Mouse (Mus musculus) adrenal gland, postnatal 10 days (tissue): ENCODE measurements at regions not wholly inside any gene's neighbourhood (a gene's known extent, or its start where the extent isn't known, plus 50 kb on each side); places are given as distances from the start of the nearest gene placed in this dataset.

Experiments used
- DNase-seq: peaks from one replicate; pipeline ENCODE4 v3.0.0; 2021; ENCODE audit warnings: mixed read lengths

DNA sequence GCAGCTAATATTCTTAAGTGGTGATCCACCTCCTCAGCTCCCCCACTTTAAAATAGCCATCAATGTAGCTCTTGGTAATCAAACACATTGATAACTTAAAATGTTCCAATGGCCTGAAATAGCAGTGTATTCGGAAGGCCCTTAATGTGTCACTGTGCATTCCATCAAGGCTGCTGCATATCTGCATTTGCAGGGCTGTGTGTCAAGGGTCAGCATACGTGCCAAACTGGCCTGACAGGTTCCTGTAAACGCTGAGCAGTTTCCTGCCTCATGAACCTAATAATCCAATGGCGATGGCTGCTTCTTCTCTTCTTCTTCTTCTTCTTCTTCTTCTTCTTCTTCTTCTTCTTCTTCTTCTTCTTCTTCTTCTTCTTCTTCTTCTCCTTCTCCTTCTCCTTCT is 211.7 kb upstream of the Nfe2l3 start:
- no peak for DNase-seq

DNA sequence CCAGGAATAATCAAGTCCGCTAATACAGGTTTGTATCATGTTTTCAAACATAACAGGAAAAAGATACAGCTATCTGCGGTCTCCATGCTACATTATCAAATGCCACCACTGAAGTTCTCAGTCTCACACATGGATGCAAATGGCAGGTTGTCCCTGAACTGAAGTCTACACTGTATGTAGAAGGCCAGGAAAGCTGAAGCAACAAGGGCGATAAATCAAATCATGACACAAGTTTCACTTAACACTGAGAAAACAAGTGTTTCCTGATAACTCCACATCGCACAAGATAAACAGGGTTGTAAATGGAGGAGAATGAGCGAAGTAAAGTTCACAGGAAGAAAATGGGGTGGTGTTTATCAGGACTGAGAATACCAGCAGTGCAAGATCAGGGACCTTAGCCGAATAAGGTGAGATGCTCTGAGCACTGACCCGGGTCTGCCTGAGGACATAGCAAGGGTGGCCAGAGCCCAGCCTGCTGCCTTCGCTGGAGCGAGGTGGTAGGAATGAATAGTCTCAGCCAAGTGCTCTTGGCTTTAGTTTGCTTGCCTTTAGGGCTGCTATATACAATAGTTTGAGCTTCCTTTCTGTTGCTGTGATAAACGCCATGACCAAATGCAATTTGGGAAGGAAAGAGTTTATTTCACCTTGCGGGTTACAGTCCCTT is 196.3 kb upstream of the Nfe2l3 start:
- no peak for DNase-seq

DNA sequence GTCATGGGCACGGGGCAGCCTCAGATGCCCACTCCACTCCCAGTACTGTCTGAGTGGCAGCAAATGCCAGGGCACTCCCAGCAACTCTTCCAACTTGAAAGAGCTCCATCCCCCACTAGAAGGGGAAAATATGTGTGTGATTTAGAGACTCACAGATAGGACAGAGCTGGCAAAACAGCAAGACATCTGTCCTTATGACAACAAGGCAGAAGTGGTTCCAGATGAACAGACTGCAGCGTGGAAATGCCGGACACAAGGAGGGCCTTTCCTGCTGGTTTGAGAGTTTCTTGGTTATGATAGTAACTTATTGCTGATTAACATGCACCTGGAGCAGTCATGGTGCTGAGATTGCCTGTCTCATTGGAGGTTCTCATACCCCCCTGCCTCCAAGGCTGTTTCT is 192.4 kb upstream of the Nfe2l3 start:
- DNase-seq: no peak

DNA sequence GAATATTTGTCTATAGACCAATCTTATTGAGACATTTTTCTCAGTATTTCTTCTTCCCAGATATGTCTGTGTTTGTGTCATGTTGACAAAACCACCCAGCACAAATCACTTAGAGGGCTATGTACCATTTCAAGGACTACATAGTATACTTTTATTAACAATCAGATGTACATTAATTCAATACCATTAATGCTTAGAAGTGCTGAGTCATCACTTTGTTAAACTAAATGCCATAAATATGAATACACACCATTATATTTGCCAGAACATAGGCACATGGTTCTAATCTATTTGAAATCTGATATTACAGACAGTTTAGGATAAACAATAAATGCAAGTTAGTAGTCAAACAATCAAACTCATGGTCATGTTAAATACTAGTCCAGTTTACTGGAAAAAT is 182.2 kb upstream of the Nfe2l3 start:
- no peak for DNase-seq

DNA sequence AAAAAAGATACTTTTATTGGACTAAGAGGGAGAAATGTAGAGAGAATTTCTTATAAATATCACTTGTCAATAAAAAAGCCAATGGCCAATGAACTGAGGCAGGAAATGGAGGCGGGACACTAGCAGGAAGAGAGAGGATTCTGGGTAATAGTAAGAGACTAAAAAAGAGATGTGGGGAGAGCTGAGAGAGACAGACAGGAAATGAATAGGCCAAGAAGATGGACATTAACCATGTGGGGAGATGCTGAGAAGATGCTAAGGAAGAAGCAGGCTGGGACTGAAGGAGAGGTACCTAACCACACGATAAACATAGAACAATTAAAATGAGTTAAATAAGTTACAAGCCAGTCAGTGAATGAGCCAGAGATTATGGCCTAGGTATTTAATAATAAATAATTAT is 181.0 kb upstream of the Nfe2l3 start:
- no peak for DNase-seq

DNA sequence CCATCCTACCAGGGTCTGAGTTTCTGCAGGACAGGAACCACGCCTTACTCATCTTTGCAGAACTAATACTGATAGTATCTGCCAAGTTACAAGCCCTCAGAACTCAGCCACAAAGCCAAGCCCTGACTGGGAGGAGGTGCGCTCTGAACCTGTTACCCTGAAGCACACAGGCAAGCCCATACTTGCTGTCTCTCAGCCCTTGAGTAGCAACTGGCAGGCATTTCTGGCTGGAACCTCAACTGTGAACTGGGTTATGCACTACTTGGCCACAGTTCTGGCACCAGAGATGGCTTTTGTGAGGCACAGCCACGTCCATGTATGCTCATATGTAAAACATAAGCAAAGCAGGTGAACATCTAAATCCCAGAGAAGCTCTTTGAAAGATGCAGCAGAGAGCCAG is 179.7 kb upstream of the Nfe2l3 start:
- DNase-seq: no peak

DNA sequence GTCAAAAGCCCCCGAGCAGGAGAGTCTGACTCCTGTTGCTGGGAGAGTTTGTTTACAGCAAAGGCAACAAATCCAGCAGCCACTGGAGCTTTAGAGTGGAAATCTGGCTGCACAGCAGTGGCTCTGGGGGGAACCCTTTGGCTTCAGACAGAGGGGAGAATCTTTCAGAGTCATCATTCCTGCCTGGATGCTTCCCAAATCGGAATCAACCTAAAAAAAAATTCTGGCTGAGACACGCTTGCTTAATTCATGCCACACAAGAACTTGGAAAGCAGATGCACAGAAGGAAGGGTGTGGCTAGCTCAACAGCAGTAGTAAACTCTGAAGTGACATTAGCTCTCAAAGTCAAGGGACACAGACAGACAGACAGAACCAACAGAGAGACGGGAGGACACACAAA is 175.8 kb upstream of the Nfe2l3 start:
- no peak for DNase-seq

DNA sequence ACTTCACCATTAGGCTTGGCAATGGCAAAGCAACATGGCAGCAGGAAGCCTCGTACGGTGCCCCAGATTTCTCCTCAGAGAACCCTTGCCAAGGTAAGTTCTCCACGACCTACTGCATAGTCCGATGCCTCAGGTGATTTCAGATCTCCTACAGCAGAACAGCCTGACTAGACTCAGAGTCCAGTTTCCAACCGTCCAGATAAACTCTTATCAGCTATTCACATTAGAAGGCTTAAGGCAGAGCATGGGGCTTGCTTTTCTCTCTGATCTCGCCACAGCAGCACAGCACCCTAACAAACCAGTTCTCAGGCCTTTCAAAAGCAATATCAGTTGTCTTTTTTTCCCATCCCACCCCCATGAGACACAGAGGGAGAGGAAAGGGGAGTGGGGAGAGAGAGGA is 174.9 kb upstream of the Nfe2l3 start:
- no peak for DNase-seq

DNA sequence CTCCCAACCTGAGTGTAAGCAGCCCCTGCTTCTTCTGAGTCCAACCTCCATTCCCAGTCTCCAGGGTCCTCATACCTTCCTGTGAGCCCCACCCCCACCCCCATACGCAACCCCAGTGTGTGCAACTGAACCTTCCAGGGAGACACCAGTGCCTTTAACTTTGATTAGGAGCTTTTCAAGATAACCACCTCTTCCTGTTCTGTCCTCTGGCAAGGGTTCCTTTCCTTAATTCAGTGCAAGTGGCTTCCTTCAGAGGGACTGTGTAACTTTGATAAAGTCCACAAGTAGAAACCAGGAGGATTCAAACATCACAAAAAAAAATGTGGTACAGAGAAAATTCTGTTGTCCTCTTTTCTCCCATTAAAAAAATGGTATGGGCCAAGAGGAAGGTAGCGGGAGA is 174.2 kb upstream of the Nfe2l3 start:
- no peak for DNase-seq

DNA sequence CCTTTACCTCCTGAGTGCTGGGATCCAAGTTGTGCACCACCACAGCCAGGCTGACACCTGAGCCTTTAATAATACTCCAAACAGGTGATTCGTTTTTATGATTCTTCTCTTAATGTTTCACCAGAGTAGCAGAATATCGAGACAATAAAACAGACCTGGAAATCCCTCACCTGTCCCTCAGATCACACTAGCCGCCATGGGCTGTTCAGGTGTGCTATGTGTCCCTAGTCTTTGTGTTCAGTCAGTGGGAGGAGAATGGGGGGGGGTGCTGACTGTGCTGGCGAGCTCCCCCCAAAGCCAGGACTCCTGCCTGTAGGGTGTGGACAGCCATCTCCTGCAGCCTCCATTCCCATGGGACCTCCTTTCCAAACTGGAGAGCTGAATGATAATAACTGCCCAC is 168.9 kb upstream of the Nfe2l3 start:
- DNase-seq: no peak

DNA sequence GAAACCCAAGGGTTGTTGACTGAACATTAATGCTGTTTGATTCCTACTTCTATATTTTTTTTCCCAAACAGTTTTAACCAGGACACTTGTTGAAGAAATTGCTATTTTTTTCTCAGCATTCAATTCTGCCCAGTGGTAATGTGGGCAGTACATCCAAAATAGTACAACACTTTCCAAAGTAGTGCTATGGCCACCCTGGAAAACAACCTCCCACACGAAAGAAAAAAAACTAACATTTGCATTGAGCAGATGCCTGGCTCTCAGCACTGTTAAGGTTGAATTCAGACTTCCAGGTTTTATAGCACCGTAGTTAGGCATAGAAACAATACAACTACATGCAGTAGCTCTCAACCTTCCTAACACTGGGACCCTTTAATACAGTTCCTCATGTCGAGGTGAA is 167.1 kb upstream of the Nfe2l3 start:
- DNase-seq: no peak

DNA sequence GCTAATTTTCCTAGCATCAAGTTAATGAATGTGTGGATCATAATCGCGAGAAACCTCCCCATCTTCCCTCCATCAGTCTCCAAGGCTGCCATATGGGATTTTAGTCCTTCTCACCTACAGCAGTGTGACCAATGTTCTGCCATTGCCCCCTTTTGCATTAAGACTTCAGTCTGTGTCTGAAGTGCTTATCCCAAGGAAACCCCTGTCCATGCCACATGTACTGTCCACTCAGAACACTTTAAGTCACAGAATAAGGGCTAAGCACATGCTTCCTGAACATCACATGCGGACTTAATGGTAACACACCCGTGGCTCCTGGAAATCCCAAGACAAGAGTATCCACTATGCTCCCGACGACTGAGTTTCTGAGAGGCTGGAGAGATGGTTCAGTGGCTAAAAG is 165.7 kb upstream of the Nfe2l3 start:
- DNase-seq: no peak

DNA sequence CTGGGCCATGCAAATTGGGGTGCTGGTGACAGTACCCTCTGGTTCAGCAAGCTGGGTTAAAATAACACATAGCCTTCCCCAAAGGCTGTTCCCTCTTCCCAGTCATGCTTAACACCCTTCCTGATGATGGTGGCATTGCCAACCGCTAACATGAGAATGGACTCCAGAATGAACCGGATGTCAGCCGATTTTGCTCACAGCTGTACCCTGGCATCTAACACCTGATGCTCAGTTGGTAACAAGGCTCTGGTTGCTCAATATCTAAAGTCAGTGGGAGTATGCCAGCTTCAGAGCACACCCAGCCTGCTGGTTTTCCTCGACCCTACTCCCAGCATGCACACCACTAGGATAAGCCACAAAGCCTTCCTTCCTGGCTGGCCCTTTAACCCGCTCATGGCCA is 164.6 kb upstream of the Nfe2l3 start:
- DNase-seq: no peak

DNA sequence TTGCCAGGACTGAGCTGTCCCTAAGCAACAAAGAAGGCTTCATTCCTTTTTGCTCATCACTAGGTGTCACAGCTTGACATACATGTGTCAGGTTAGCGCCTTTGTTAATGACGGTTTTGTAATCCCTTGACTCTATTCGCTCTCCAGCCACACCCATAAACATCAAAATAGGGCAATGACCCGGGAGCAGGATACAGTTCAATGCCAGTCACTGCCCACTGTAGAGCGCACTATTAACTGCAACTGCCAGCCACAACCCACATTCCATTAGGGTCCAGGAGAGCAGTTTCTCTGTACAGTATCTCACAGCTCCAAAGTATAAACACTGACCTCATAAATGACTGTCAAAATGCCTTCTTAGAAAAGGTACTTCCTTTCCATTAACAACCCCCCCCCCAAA is 163.5 kb upstream of the Nfe2l3 start:
- DNase-seq: no peak

DNA sequence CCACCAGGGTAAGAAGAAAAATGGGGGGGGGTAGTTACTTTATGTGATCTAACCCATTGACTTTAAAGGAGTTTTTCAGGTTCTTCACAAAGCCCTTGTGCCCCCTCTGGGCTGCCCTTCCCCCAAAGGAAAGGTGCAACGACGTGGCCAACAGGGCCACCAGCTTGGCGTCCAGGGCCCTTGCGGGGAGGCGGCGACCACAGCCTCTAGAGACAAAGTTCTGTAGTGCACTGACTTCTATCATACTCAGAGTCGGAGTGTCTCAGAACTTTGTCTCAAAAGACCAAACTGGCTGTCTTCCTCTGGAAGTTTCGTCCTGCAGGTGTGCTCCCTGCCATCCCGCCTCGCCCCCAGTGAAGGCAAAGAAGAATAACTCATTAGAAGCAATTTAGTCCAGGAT is 162.9 kb upstream of the Nfe2l3 start:
- DNase-seq: peak; percentile 39

DNA sequence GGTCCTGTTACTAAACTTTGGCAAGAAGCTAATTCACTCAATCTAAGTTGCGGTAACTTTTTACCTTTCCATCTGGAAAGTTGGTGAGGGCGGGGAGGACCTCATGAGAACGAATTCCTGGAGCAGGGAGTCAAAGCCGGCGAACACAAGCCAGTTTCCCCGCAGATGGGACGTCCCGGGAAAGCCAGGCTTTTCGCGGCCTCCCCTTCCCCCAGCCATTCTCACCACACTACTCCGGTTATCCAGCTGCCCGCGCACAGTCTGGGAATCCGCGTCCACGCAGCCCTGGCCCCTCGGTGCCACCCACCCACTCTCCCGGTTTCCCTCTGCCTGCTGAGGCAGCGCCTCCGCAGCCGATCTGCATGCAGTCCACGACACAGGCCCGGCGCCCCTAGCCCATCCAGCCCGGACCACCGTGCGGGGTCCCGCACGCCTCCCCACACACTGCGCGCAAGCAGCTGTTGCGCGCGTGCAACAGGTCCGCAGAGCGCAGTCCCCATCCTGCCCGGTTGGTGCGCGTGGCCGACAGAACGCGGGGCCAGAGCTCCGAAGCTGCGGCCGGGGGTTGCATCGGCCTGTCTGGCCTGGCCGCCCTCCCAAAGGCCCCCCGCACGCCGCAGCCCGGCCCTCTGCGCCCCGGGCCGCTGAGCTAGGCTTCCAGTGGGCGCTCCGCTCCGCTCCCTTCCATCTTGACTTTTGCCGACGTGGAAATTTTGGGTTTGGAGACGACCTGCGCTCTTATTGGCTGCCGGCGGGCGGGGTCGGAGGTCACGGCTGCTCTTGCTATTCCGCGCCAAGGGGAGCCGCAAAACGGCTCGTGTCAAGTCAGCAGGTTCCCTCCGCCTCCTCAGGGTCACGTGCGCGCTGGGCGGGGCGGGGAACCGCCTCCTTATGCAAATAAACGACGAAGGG is 162.0 kb upstream of the Nfe2l3 start:
- DNase-seq: peak; percentile 96

DNA sequence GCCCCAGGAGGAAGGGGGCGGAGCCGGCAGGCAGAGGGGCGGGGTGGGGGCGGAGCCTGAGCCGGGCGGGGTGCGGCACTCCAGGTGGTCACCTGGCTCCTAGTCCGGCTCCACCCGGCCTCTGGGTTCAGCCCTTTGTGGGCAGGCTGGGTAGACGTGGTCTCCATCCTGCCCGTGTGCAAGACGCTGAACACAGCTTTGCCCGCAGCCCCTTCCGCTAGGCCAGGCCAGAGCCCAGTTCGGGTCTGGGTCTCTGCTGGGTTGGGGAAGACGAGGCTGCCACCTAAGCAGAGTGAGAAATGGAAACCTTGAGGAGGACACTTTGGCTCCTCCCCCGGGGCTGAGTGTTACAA is 161.4 kb upstream of the Nfe2l3 start:
- no peak for DNase-seq

DNA sequence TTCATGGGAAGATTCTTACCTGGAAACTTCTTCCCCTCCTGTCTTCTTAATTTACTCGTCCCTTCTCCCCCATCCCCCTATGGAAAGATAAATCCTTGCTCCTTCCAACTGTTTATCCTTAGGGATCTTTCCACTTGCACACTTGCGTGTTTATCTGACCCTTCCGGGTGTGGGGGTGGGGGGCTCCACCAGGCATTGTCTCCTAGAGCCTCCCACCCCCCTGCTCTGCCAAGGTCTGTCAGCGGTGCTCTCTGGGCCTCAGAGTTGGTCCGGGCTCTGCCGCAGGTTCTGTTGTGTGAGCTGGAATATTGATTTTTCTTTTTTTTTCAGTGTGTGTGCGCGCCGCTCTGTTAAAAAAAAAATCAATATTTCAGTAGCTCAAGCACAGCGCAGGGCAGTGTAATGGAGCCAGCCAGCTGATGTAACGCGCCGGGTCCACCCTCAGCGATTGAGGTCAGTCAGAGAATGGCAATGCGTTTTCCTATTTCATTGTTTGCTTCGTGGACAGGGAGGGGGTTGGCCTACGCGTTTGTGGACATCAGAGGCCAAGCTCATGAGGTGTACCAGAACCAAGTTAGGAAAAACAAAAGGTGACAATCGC is 160.2 kb upstream of the Nfe2l3 start:
- no peak for DNase-seq

DNA sequence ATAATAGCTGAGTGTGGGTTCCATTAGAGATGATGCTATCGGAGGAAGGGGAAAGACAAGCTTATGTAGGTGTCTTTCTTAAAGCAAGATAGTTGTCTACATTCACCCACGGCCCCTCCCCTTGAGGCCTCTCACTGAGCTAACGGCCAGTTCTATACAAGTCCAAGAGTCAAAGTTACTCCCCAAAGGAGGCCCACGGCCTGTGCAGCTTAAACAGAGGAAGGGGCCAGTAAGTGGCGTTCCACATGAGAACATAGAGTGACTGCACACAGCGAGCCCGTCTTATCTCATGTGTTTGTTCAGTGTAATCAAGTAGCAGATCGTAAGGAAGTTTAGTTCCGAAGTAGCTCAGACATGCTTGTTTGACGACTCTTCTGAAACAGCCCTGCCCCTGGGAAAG is 153.0 kb upstream of the Nfe2l3 start:
- DNase-seq: no peak

DNA sequence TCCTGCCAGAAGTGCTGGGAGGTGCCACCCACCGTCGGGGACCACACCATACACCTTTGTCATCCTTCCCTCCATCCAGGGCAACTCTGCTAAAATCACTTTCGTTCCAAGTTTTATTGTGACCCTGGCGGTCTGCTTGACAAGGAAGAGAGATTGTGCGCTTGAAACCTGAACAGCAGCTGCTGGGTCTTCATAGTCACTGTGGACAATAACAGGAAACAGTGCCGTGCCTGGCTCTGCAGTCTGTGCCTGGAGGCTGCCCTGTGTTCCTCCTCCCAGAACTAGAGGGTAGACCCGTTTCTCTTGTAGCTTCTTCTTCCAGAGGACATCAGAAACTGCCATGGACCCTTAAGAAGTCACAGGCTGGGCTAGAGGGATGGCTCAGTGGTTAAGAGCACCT is 152.2 kb upstream of the Nfe2l3 start:
- no peak for DNase-seq

DNA sequence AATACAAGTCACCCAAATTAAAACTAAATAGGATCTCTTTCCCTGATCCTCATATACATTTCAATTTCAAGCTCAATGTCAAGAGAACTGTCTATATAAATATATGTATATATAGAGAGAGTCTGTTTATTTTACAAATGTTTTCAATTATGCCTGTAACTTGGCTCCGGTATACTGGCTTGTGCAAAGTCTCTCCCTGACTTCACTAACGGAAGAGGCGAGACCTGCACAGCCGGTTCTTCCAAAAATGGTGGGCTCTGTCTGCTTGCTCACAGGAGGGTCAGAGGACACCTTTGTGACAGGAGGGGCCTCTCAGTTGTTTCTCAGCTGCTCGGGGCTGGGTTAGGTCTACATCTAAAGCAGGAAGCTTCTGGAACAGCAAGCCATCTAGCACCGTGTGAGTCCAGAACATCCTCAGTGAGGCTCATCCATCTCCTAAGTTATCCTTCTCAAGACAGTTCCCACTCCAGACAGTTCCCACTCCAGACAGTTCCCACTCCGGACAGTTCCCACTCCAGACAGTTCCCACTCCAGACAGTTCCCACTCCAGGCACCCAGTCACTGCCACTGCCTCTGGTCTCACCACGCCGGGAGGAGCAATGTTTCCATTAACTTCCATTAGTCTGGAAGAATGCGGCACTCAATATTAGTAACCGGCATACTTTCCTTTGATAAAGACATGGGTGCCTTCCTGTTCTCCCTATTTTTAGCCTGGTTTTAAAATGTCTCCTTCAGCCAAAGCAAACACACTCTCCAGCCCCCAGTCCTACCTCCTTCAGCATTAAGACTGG is 148.4 kb upstream of the Nfe2l3 start:
- DNase-seq: no peak

DNA sequence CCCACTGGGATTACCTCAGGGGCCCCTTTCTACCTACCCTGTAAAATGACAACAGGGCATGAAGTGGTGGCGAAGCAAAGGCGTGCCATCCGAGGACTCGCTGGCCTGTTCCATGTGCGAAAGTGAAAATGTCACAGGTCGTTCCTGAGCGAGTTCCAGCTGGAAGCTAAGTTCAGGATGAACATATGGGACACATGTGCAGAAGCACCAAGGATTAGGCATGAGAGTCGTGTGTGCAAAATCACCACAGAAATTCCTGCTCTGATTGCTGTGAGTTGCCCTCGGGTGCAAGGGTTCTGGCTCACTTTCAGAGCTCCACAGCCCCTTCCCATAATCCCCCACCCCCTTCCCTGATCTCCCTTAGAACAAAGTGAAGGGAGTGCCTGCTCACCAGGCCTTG is 147.6 kb upstream of the Nfe2l3 start:
- no peak for DNase-seq

DNA sequence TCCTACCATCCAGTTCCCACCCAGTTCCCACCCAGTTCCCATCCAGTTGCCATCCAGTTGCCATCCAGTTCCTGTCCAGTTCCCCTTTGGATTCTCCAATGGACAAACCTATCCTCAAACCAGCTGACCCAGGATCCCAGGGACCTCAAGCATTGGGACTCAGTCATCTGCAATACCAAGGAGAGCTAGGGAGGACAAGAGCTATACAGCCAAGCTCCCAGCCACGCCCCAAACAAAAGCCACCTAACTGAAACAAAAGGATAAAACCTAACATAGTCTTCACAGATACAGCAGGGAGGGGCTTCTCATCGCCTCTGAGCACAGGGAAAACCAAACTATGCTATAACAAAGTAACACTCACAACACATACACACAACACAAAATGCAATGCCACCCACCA is 145.6 kb upstream of the Nfe2l3 start:
- DNase-seq: no peak
